Comparison of ENCODE assay signal across 9 mouse cellular contexts in the genomic region with DNA sequence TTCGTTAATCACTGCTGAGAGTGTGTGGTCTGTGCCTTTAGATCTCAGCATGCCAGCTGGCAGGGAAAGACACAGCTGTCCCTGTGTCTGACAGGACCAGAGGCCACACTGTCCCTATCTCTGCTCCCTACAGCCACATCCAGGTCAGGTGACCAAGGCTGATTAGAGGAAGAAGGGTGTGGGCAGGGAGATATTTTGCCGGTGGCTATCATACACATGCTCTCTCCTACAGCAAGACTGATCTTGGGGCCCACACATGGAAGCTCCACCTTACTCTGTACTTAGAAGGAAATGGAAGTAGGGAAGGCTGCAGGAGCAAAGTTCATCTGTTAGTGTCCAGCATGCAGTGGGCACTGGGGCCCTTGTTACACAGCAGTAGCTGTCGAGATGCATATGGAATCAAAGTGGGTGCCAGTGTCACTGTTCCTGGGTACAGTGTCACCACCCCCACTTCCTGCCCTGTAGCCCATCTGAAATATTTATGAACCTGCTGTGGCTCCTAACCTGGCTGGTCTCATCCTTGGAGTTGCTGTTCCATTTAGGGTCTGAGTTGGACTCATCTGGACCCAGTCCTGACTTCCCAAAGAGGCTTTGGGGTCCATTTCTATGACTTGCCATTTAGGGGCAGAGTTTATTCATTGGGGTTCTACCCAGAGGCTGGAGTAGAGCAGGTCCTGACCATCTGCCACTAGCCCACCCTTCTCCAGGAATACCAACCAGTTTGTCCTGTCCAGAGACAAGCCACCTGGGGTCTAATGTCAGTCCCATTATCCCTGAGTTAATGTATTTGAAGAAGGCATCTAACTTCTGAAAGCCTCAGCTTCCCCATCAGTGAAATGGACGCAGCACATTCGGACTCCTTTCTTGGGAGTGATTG. TPM values are rescaled to one million over a fixed set of nuclear protein-coding genes. Genes with fewer than 3 reads are reported as not detected.
DNase-seq lines count a peak whose midpoint lies in the region; ATAC-seq and TF ChIP-seq lines count a peak whose summit lies in the region.
"Had no signal": no experiment of that assay in that cellular context is flagged by ENCODE, and none has a peak within 500 bp of the region (broad histone marks: within the 10 kb centered on the region; RNA-seq: fewer than 3 reads in every experiment).

No protein-coding gene starts in this region.

- no peak overlapping the region for H3K4me2 ChIP-seq in lung, embryonic 15.5 days
- H3K4me2 ChIP-seq in liver, embryonic 14.5 days (ENCODE audit: low read depth) = peak overlapping the region; percentile 63
- no peak overlapping the region for H3K4me2 ChIP-seq in stomach, embryonic 16.5 days (ENCODE audit: low read depth, low read length)

- no peak overlapping the region for H3K4me3 ChIP-seq in lung, embryonic 15.5 days
- peak overlapping the region; percentile 19 to 36 for H3K4me3 ChIP-seq in liver, embryonic 14.5 days (ENCODE audit: insufficient read depth in 1 of 2, low read depth in 2 of 2, low read length in 2 of 2)
- H3K4me3 ChIP-seq in stomach, embryonic 16.5 days (replicated peaks; ENCODE audit: low read length) = no peak overlapping the region

- H3K27me3 ChIP-seq in lung, embryonic 15.5 days = no peaks in the 10 kb centered on the region
- H3K27me3 ChIP-seq in liver, embryonic 14.5 days (ENCODE audit: control insufficient read depth, insufficient read depth, low read length) = no peaks in the 10 kb centered on the region
- H3K27me3 ChIP-seq in stomach, embryonic 16.5 days (ENCODE audit: control insufficient read depth, insufficient read depth, low read length) = no peaks in the 10 kb centered on the region

- no peak overlapping the region for H3K9ac ChIP-seq in lung, embryonic 15.5 days
- peak overlapping the region; percentile 66 for H3K9ac ChIP-seq in liver, embryonic 14.5 days (replicated peaks)
- no peak overlapping the region for H3K9ac ChIP-seq in stomach, embryonic 16.5 days (ENCODE audit: low read length)

- peak; percentile 100 for TF ChIP-seq EP300 in liver, embryonic 14.5 days (IDR thresholded peaks at IDR 0.05; ENCODE audit: low read depth)

- no peak overlapping the region for H3K27ac ChIP-seq in lung, embryonic 15.5 days
- H3K27ac ChIP-seq in liver, embryonic 14.5 days = peak overlapping the region; percentile 92
- H3K27ac ChIP-seq in stomach, embryonic 16.5 days (ENCODE audit: low read length) = no peak overlapping the region
- H3K27ac ChIP-seq: kidney, postnatal 0 days had no signal

- peak; percentile 41; the same call in 1 of the 2 replicates for ATAC-seq in lung, embryonic 15.5 days (ENCODE audit: borderline replicate concordance, extremely low read depth, low FRiP score, low TSS enrichment)
- ATAC-seq in common myeloid progenitor, adult 5-6 weeks (replicated peaks; ENCODE audit: low read depth, poor library complexity, severe bottlenecking) = peak; percentile 69
- ATAC-seq in liver, embryonic 14.5 days (ENCODE audit: insufficient read depth) = peak; percentile 99
- ATAC-seq in stomach, embryonic 16.5 days (ENCODE audit: insufficient read depth, low FRiP score) = peak; percentile 88

- whole genome bisulfite sequencing in lung, embryonic 15.5 days = 33% methylated on average over 5 of the region's 5 CpGs
- 31% methylated on average over 5 of the region's 5 CpGs for WGBS in liver, embryonic 14.5 days (ENCODE audit: insufficient replicate concordance)
- WGBS in stomach, embryonic 16.5 days = 50% methylated on average over 5 of the region's 5 CpGs

- DNase-seq in lung, adult 18-20 months = no peak
- peak; percentile 92 to 95 (median 93) for DNase-seq in liver, embryonic 14.5 days (ENCODE audit: low read depth in 3 of 3, low spot score in 3 of 3)
- no peak for DNase-seq in right cerebral cortex, adult 18-20 months
- no peak for DNase-seq in layer of hippocampus, postnatal 36 days
- DNase-seq in adrenal gland, postnatal 4 days (ENCODE audit: low spot score in 2 of 2) = no peak

- peaks cover 21% of the 10 kb centered on the region for H3K4me1 ChIP-seq in lung, embryonic 15.5 days
- peaks cover 37 to 41% of the 10 kb centered on the region in 2 experiments for H3K4me1 ChIP-seq in liver, embryonic 14.5 days (replicated peaks; ENCODE audit: control insufficient read depth in 2 of 2, insufficient read depth in 2 of 2, low read length in 1 of 2)
- H3K4me1 ChIP-seq in stomach, embryonic 16.5 days (ENCODE audit: control insufficient read depth, insufficient read depth, low read length) = peaks cover 10% of the 10 kb centered on the region; the same call in 1 of the 2 replicates

- TF ChIP-seq CTCF in liver, embryonic 14.5 days (IDR thresholded peaks at IDR 0.05; ENCODE audit: low read depth) = no peak

- no peaks in the 10 kb centered on the region for H3K9me3 ChIP-seq in lung, embryonic 15.5 days
- no peaks in the 10 kb centered on the region for H3K9me3 ChIP-seq in liver, embryonic 14.5 days (ENCODE audit: control insufficient read depth, low read length)
- no peaks in the 10 kb centered on the region for H3K9me3 ChIP-seq in stomach, embryonic 16.5 days (replicated peaks; ENCODE audit: control insufficient read depth, low read length)

- no peaks in the 10 kb centered on the region for H3K36me3 ChIP-seq in lung, embryonic 15.5 days
- no peaks in the 10 kb centered on the region for H3K36me3 ChIP-seq in liver, embryonic 14.5 days (replicated peaks; ENCODE audit: control insufficient read depth, insufficient read depth, low read depth)
- no peaks in the 10 kb centered on the region for H3K36me3 ChIP-seq in stomach, embryonic 16.5 days (ENCODE audit: control insufficient read depth, insufficient read depth, low read length)

RNA-seq across cellular contexts. Expression of a gene that starts 38.2 kb away (rescaled TPM):
- polyA plus RNA-seq in lung, embryonic 15.5 days (2015; fragmentation: Nextera tagmentation; extraction: Ambion mirVana) = 192 and 214 TPM in 2 replicates
- 383 and 403 TPM in 2 replicates for total RNA-seq in common myeloid progenitor, adult 5-6 weeks (2017)
- 367 and 457 TPM in 2 replicates for polyA plus RNA-seq in liver, embryonic 14.5 days (2012; rRNA removed)
- 444 and 509 TPM in 2 replicates for polyA plus RNA-seq in liver, embryonic 14.5 days (2014; fragmentation: Nextera tagmentation; extraction: Ambion mirVana)
- 151 and 158 TPM in 2 replicates for polyA plus RNA-seq in stomach, embryonic 16.5 days (2015; fragmentation: Nextera tagmentation; extraction: Ambion mirVana)
- total RNA-seq in layer of hippocampus, postnatal 36 days (2021) = 10 to 100 TPM; 70.4 to 71.1 TPM
- 100 to 1,000 TPM; 212 to 228 TPM for total RNA-seq in adrenal gland, postnatal 4 days (2021)

Comparison
In these comparisons a context has a peak if more than half of its experiments do, and no peak if none do; other contexts are left out.
1. ATAC-seq: peak in every context shown above with its lines; median percentile 99 in liver, embryonic 14.5 days; 88 in stomach, embryonic 16.5 days; 69 in common myeloid progenitor, adult 5-6 weeks; 41 in lung, embryonic 15.5 days.
2. H3K4me3 ChIP-seq: peak in liver, embryonic 14.5 days (2 of 2); none in lung, embryonic 15.5 days (single experiment) and stomach, embryonic 16.5 days (single experiment).
3. DNase-seq: peak in liver, embryonic 14.5 days (3 of 3); none in lung, adult 18-20 months (0 of 2), right cerebral cortex, adult 18-20 months (single experiment), layer of hippocampus, postnatal 36 days (0 of 2) and adrenal gland, postnatal 4 days (0 of 2).